Mouse (Mus musculus): ENCODE results near the gene Opa1.

- TF ChIP-seq POLR2AphosphoS2 (IDR thresholded peaks at IDR 0.05; ENCODE audit: insufficient read length, low read depth) = no peak
- TF ChIP-seq USF1 (IDR thresholded peaks at IDR 0.05; ENCODE audit: low read depth) = no peak
- no peak for TF ChIP-seq MAX (IDR thresholded peaks at IDR 0.05; ENCODE audit: low read depth)
Observed at GRCm38 (mm10) chr16:29579787-29580176, 648 bp downstream of the Opa1 start.

Data from myocyte (in vitro differentiated cells).